Mouse (Mus musculus): Measurements from ENCODE around the gene Fibcd1.

Gene Fibcd1

GRCm38 (mm10) chr2:31845896-31846691 is at the start of gene Fibcd1:
TSS of gene Fibcd1 (minus strand) at chr2:31846005.
- peak in 1 of 2 experiments; percentile 13 for DNase-seq

- peak in 1 of 2 experiments; percentile 44 for DNase-seq
Measured at GRCm38 (mm10) chr2:31894221-31894870, 48.5 kb upstream of the Fibcd1 start.

GRCm38 (mm10) chr2:31893110-31893669 is 47.4 kb upstream of the Fibcd1 start:
- DNase-seq, result no peak

DNA sequence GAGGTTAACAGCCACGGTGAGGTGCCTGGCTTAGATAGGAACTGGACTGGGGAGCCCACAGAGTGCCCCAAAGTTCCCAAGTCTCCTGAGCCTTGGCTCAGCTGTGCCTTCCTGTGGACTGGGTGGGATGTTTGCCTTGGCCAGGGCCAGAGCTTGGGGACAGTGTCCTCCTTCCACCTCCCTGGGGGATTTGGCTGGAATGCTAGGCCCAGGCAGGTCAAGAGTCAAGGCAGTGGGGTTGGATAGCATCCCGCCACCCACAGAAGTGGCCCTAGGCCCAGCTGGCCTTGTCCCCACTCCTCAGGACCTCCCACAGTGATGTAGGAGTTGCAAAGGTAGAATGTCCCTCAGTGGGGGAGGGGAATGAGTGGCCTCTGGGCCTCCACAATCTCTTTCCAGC is 45.4 kb upstream of the Fibcd1 start:
- peak; percentile 58 to 69 for DNase-seq

GRCm38 (mm10) chr2:31888871-31889270 is 43.1 kb upstream of the Fibcd1 start:
- DNase-seq, result no peak

DNA sequence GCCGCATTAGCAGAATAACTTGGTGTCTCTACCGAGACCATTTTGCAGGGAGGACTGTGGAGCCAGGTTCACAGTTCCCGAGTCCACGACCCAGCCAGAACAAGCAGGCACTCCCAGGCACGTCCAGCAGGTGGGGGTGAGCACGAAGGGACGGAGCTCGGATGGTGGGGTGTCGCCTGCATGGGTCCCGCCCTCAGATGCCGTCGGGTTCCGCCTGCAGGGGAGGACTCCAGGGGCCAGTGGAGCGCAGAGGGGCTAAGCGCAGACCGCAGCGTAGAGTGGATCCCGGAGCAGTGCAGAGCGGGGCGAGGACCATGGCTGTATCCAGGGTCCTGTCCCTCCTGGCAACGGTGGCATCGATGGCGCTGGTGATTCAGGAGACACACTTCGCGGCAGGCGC is 41.2 kb upstream of the Fibcd1 start, which contains the start of gene Lamc3:
Gene Lamc3, plus strand, starts transcription at position 262 of the 400 bp plus-strand sequence.
- DNase-seq, result peak; percentile 80 to 85

GRCm38 (mm10) chr2:31884806-31885205 is 39.0 kb upstream of the Fibcd1 start:
- DNase-seq, result peak; percentile 71 to 76

- no peak for DNase-seq
Measured at GRCm38 (mm10) chr2:31883061-31883460, 37.3 kb upstream of the Fibcd1 start.

DNA sequence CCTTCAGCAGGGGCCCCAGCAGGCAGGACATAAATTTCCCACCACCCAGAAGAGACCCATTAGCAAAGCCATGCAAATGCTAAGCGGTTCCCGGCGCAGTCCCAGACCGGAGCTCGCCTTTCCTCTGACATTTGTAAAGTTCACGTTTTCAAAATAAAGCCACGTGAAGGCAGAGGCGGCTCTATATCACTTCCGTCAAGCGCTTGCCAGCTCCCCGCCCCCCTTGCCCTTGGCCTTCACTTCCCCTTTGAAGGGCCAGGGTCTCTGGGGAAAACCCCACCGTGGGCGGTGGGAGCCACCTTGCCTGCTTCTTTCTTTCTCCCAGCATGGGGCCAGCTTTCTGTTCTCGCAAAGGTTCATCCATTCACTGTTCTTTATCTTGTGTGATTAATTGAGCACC is 35.1 kb upstream of the Fibcd1 start:
- no peak for DNase-seq

DNA sequence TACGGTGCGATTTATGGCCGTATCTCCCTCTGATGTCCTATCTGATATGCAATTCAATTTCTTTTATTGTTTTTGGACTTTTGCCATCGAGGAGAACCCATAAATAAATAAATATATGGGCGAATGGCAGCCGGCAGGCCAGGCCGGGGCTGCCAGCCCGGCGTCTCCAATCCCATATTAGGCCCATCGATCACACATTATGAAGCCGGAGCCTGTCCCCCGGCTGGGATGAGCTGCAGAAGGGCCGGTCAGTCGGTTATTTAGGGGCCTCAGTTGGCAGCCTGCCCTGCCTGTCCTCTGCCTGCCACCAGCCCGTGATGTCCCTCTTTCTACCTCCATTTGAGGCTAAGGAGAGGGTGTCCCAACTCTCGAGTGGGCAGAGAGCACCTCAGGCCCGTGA is 32.8 kb upstream of the Fibcd1 start:
- DNase-seq, result no peak

DNA sequence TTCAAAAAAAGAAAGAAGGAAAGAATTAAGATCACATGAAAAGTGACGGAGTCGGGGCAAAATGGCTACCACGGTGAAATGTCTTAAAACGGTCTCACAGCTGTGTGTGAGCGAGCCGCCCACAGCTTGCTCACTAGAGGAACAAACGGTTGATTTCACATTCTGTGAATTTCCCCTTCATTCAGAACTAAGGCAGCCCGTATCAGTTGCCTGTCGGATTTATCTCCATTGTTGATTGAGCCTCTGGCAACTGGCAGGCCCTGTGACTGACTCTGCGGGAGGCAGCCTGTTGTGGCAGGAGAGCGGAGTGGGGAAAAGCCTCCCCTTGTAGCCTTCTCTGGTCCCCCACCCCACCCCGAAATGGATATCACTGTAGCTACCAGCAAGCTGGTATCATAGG is 30.6 kb upstream of the Fibcd1 start:
- no peak for DNase-seq

GRCm38 (mm10) chr2:31874290-31874855 is 28.6 kb upstream of the Fibcd1 start:
- DNase-seq, result no peak

GRCm38 (mm10) chr2:31870683-31871082 is 24.9 kb upstream of the Fibcd1 start:
- DNase-seq, result no peak

GRCm38 (mm10) chr2:31869692-31870091 is 23.9 kb upstream of the Fibcd1 start:
- DNase-seq, result no peak

DNA sequence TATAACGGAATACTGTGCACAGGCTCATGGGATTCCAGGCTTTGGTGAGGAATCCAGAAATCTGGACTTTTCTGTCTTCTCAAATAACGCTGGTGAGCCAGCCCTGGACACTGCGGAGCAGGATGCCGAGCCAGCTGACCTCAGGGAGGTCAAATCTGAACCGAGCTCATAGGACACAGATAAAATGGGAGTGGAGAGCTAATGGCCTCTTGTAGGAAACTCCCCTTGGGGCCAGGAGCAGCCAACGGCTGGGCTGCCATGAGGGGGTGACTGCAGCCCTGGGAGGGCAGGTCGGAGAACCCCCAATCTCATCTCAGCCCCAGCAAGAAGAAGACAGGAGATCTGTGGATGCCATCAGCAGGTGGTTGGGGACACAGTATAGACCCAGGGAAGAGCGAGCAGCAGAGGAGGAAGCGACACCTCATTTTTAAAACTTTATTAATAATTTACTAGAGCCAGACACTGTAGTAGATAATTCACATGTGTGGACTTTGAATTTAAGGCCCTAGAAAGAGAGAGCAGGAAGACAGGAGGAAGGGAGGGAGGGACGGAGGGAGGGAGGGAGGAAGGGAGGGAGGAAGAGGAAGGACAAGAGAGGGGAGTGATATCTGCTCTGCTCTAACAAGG is 22.8 kb upstream of the Fibcd1 start:
- DNase-seq, result peak; percentile 65 to 86

DNA sequence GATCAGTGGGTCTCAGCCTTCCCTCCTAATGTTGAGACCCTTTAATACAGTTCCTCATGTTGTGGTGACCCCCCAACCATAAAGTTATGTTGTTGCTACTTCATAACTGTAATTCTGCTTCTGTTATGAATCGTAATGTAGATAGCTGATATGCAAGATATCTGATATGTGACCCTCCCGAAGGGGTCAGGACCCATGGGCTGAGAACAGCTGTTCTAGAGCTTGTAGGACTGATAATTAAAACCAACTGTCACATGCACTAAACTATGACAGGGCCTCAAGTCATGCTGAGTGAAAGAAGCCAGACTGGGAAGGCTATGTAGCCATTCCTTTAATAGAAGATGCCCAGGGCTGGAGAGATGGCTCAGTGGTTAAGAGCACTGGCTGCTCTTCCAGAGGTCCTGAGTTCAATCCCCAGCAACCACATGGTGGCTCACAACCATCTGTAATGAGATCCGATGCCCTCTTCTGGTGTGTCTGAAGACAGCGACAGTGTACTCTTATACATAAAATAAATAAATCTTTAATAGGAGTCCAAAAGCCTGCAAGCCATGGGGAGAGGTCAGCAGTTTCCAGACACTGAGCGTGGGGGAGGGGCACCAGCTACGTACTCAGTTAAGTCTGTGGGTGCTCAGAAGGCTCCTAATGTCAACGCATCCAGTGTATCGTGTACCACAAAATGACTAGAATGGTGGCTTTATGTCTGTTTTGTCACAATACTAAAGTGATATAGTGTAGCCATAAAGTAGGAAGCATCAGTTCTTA is 22.1 kb upstream of the Fibcd1 start:
- DNase-seq, result peak; percentile 62 to 76

DNA sequence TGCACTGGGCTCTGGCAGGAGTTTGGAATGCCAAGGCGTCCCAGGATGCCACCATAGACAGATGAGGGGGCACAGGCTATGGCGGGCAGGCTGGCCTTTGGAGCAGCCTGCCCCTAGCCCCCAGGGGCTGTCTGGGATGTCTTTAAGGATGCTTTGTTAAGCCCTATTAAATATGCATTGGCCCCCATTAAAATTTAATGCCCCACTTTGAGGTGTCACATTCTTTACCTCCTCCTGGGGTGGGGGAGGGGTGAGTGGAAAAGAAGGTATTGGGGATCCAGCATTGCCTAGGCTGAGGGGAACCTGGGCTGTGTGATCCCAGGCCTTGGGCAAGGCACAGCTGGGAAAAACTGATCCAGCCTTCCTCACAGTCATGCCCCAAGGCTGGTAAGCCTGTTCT is 20.0 kb upstream of the Fibcd1 start:
- no peak for DNase-seq

DNA sequence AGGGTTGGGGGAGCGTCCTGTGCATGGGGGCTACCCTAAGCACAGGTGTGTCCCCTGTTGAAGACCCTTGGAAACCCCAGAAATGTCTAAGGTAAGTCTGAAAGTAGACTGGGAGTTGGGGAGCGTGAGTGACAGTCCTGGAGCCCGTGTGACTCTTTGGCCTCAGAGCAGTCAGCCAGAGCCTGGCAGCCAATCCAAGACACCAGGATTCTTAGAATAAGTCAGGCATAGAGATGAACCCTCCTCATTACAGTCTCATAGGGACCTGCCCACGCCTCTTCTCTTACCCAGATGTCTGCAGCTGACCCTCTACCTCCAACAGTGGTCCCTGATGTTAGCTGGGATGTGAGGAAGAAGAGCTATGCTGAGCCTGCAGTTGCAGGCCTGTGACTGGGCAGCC is 19.5 kb upstream of the Fibcd1 start:
- peak in 1 of 2 experiments; percentile 29 for DNase-seq

DNA sequence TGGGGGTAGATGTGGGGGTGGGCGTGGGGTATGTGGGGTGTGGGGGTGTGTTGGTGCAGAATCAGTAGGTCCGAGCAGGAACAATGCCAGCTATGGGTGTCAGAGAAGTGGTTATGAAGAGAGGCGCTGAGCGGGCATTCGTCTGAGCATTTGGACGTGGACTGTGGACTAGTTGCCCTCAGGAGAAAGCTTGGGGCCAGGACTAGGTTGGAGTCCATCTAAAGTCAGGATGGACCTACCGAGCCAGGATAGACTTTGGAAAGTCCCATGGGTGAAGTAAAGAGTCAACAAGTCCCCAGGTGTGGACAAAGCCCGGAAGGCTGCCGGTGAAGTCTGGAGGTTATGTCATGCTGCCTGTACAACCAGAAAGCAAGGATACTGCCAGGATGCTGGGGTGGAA is 19.1 kb upstream of the Fibcd1 start:
- DNase-seq, result peak; percentile 38 to 72

GRCm38 (mm10) chr2:31863766-31864165 is 18.0 kb upstream of the Fibcd1 start:
- no peak for DNase-seq

- no peak for DNase-seq
Measured at GRCm38 (mm10) chr2:31862919-31863318, 17.1 kb upstream of the Fibcd1 start.

- no peak for DNase-seq
Measured at GRCm38 (mm10) chr2:31858500-31858899, 12.7 kb upstream of the Fibcd1 start.
